Mouse (Mus musculus) stomach, embryonic 14.5 days (tissue): ENCODE measurements around the gene Cpne7. TPM values are rescaled to one million over a fixed set of nuclear protein-coding genes. Genes with fewer than 3 reads are reported as not detected.

Source experiments
- ATAC-seq: fragments of 200-750 bp; cut with Nextera tagmentation; 2 replicates; pipeline ENCODE4 v1.8.0; 2017; ENCODE audit warnings: low read depth, moderate TSS enrichment; ENCODE audit not compliant: insufficient number of reproducible peaks, insufficient read depth, low FRiP score
- H3K27ac ChIP-seq: fragments of 300-500 bp; sonication (generic); 2 replicates; pipeline ENCODE4 v1.5.1; 2014; ENCODE audit warnings: mild to moderate bottlenecking, low read length, moderate library complexity, mixed read lengths
- H3K27me3 ChIP-seq: fragments of 300-500 bp; sonication (generic); 2 replicates; pipeline ENCODE4 v1.6.1; 2014; ENCODE audit warnings: low read length, control low read depth, mixed read lengths; ENCODE audit not compliant: control insufficient read depth, insufficient read depth
- H3K36me3 ChIP-seq: fragments of 300-500 bp; sonication (generic); 2 replicates; pipeline ENCODE4 v1.6.1; 2014; ENCODE audit warnings: mild to moderate bottlenecking, control low read depth, low read length, moderate library complexity, mixed read lengths; ENCODE audit not compliant: control insufficient read depth, insufficient read depth
- H3K4me1 ChIP-seq: fragments of 300-500 bp; sonication (generic); 2 replicates; pipeline ENCODE4 v1.6.1; 2014; ENCODE audit warnings: low read length, control low read depth, mixed read lengths; ENCODE audit not compliant: control insufficient read depth, insufficient read depth
- H3K4me2 ChIP-seq: fragments of 300-500 bp; sonication (generic); replicated peaks from 2 replicates; pipeline ENCODE4 v1.6.1; 2014; ENCODE audit warnings: low read depth, low read length, control low read depth
- H3K4me3 ChIP-seq: fragments of 300-500 bp; sonication (generic); 2 replicates; pipeline ENCODE4 v1.5.1; 2014; ENCODE audit warnings: low read depth, low read length, control low read depth
- H3K9ac ChIP-seq: fragments of 300-500 bp; sonication (generic); replicated peaks from 2 replicates; pipeline ENCODE4 v1.6.1; 2014; ENCODE audit warnings: low read depth, mild to moderate bottlenecking, control low read depth, low read length, moderate library complexity, mixed read lengths
- H3K9me3 ChIP-seq: fragments of 300-500 bp; sonication (generic); 2 replicates; pipeline ENCODE4 v1.6.1; 2016; ENCODE audit warnings: low read depth, low read length, control low read depth; ENCODE audit not compliant: control insufficient read depth
- WGBS: fragments of 180-500 bp; shearing (Covaris S2); extraction: QIAGEN DNeasy Blood & Tissue Kit; methylation state at CpG from one replicate; pipeline ENCODE4 v1.1.7; 2014; 5-methylcytosine and 5-hydroxymethylcytosine counted together
- polyA plus RNA-seq: library from polyadenylated mRNA; unstranded; fragments of >200 nt; fragmentation: Nextera tagmentation; extraction: Ambion mirVana; gene quantifications from 2 replicates; pipeline ENCODE4 v1.2.1, GENCODE M21; 2014

Gene Cpne7
- polyA plus RNA-seq, 1 experiment from 2014 or later: 1.2 TPM

- H3K9ac ChIP-seq: no peak overlapping the region
- no peaks in the 10 kb centered on the region for H3K36me3 ChIP-seq
- peaks cover 6% of the 10 kb centered on the region for H3K4me1 ChIP-seq
- peaks cover 12% of the 10 kb centered on the region for H3K27me3 ChIP-seq
- no peak overlapping the region for H3K4me3 ChIP-seq
- H3K9me3 ChIP-seq: no peaks in the 10 kb centered on the region
- ATAC-seq: no peak
- no peak overlapping the region for H3K27ac ChIP-seq
- H3K4me2 ChIP-seq: no peak overlapping the region
- WGBS: 80% methylated on average over 5 of the region's 5 CpGs
Measured at GRCm38 (mm10) chr8:123122670-123123069, 5.5 kb downstream of the Cpne7 start.

DNA sequence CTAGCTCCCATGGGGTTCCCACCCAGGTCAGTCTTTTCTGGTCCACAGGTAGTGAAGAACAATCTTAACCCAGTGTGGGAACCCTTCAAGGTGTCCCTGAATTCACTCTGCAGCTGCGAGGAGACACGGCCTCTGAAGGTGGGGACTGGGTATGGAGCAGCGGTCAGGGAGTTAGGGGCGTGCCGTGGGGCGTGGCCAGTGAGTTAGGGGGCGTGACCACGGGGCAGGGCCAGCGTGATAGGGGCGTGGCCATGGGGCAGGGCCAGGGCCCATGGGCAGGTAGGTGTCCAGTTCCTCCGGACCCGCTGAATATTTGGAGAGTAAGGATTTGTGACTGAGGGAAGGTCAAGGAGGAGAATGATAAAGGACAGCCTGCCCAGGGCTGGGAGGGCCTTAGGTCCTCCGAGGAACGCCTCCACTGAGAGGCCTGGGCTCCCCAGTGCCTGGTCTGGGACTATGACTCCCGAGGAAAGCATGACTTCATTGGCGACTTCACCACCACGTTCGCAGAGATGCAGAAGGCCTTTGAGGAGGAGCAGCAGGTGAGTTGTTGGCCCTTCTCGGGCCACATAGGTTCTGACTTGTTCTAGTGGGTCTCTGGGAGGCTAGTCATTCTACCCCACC lies 9.1 kb downstream of the Cpne7 start:
- no peak overlapping the region for H3K4me3 ChIP-seq
- no peaks in the 10 kb centered on the region for H3K36me3 ChIP-seq
- H3K27ac ChIP-seq: no peak overlapping the region
- peaks cover 3% of the 10 kb centered on the region; the same call in 1 of the 2 replicates for H3K4me1 ChIP-seq
- WGBS: 9% methylated on average over 19 of the region's 19 CpGs
- H3K9me3 ChIP-seq: no peaks in the 10 kb centered on the region
- no peak overlapping the region; the same call in 1 of the 2 replicates for H3K4me2 ChIP-seq
- H3K9ac ChIP-seq: no peak overlapping the region
- peak; percentile 76 for ATAC-seq
- no peaks in the 10 kb centered on the region for H3K27me3 ChIP-seq

GRCm38 (mm10) chr8:123131041-123131440 lies 13.9 kb downstream of the Cpne7 start:
- H3K27ac ChIP-seq: no peak overlapping the region
- H3K36me3 ChIP-seq: no peaks in the 10 kb centered on the region
- no peak for ATAC-seq
- H3K4me3 ChIP-seq: no peak overlapping the region
- H3K4me1 ChIP-seq: peaks cover 7% of the 10 kb centered on the region
- no peak overlapping the region for H3K4me2 ChIP-seq
- no peaks in the 10 kb centered on the region for H3K27me3 ChIP-seq
- no peak overlapping the region for H3K9ac ChIP-seq
- WGBS: 59% methylated on average over 9 of the region's 9 CpGs
- 0 out of 2 replicates have a peak, but pooled peaks cover 3% of the 10 kb centered on the region for H3K9me3 ChIP-seq

GRCm38 (mm10) chr8:123132953-123133352 lies 15.8 kb downstream of the Cpne7 start:
- 0 out of 2 replicates have a peak, but pooled peaks cover 3% of the 10 kb centered on the region for H3K9me3 ChIP-seq
- WGBS: 95% methylated on average over 2 of the region's 2 CpGs
- H3K36me3 ChIP-seq: no peaks in the 10 kb centered on the region
- no peak overlapping the region for H3K4me3 ChIP-seq
- peaks cover 24% of the 10 kb centered on the region for H3K4me1 ChIP-seq
- no peak overlapping the region for H3K27ac ChIP-seq
- no peak overlapping the region for H3K9ac ChIP-seq
- H3K4me2 ChIP-seq: no peak overlapping the region
- no peaks in the 10 kb centered on the region for H3K27me3 ChIP-seq
- no peak for ATAC-seq

GRCm38 (mm10) chr8:123134149-123134713 lies 17.1 kb downstream of the Cpne7 start:
- no peaks in the 10 kb centered on the region for H3K36me3 ChIP-seq
- no peak for ATAC-seq
- H3K9ac ChIP-seq: no peak overlapping the region
- no peak overlapping the region for H3K4me2 ChIP-seq
- H3K27ac ChIP-seq: no peak overlapping the region
- 0 out of 2 replicates have a peak, but pooled peaks cover 3% of the 10 kb centered on the region for H3K9me3 ChIP-seq
- H3K27me3 ChIP-seq: no peaks in the 10 kb centered on the region
- H3K4me3 ChIP-seq: no peak overlapping the region
- H3K4me1 ChIP-seq: peaks cover 29% of the 10 kb centered on the region
- WGBS: 88% methylated on average over 11 of the region's 11 CpGs

DNA sequence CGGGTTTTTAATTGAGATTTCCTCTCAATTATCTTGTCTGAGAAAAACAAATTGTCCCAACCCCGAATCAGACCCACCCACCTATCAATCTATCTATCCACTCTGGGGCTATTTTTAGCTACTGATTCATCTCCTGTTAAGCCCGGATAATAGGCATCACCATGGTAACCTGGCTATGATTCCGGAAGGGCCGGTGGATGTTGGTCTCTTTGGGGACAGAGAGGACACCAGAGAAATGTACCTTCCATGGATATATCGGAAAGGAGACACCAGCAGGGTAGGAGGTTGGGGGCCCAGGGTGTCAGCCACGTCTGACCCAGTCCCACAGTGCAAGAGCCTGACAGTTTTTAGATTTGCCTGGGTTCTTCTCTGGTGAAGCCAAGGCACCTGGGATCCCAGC lies 18.2 kb downstream of the Cpne7 start:
- no peak for ATAC-seq
- Histone ChIP-seq H3K4me3 (no peak overlapping the region), H3K36me3 (no peaks in the 10 kb centered on the region), H3K4me1 (peaks cover 29% of the 10 kb centered on the region), H3K9me3 (0 out of 2 replicates have a peak, but pooled peaks cover 3% of the 10 kb centered on the region), H3K27me3 (no peaks in the 10 kb centered on the region), H3K9ac (no peak overlapping the region), H3K4me2 (no peak overlapping the region), H3K27ac (peak overlapping the region; percentile 24; the same call in 1 of the 2 replicates)
- 18% methylated on average over 7 of the region's 7 CpGs for WGBS

- H3K27me3 ChIP-seq: no peaks in the 10 kb centered on the region
- WGBS: 50% methylated on average over 9 of the region's 9 CpGs
- peak overlapping the region; percentile 24; the same call in 1 of the 2 replicates for H3K27ac ChIP-seq
- no peak overlapping the region for H3K4me2 ChIP-seq
- no peak overlapping the region for H3K9ac ChIP-seq
- H3K36me3 ChIP-seq: no peaks in the 10 kb centered on the region
- ATAC-seq: no peak
- peaks cover 29% of the 10 kb centered on the region for H3K4me1 ChIP-seq
- H3K9me3 ChIP-seq: 0 out of 2 replicates have a peak, but pooled peaks cover 3% of the 10 kb centered on the region
- H3K4me3 ChIP-seq: no peak overlapping the region
Measured at GRCm38 (mm10) chr8:123135806-123136205, 18.6 kb downstream of the Cpne7 start.

DNA sequence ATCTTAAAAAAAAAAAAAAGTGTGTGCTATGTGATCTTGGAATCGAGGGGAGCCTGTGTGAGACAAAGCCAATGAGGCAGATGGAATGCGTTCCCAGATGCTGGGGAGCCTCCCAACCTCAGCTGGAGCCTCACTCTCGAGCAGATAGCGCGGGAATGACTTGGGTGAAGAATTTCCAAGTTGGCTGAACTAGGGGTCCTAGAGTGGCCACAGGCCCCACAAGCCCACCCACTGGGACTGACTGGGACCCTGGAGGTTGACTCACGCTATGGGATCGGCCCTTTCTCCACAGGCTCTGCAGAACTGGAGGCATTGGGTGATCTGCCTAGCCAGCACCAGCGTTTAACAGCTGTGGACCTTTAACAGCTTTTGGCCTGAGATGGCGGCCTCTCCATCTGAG lies 19.1 kb downstream of the Cpne7 start:
- H3K9ac ChIP-seq: no peak overlapping the region
- peaks cover 29% of the 10 kb centered on the region for H3K4me1 ChIP-seq
- H3K27ac ChIP-seq: 0 out of 2 replicates have a peak overlapping the region, but pooled peaks have one; percentile 33
- H3K27me3 ChIP-seq: no peaks in the 10 kb centered on the region
- no peak for ATAC-seq
- H3K4me2 ChIP-seq: no peak overlapping the region
- 69% methylated on average over 9 of the region's 9 CpGs for WGBS
- 0 out of 2 replicates have a peak, but pooled peaks cover 3% of the 10 kb centered on the region for H3K9me3 ChIP-seq
- H3K36me3 ChIP-seq: no peaks in the 10 kb centered on the region
- H3K4me3 ChIP-seq: no peak overlapping the region
